Mouse (Mus musculus): Measurements from ENCODE around the gene Eef2k.
A peak's percentile ranks its signal among the peaks of the same experiment; 100 is the strongest.

DNA sequence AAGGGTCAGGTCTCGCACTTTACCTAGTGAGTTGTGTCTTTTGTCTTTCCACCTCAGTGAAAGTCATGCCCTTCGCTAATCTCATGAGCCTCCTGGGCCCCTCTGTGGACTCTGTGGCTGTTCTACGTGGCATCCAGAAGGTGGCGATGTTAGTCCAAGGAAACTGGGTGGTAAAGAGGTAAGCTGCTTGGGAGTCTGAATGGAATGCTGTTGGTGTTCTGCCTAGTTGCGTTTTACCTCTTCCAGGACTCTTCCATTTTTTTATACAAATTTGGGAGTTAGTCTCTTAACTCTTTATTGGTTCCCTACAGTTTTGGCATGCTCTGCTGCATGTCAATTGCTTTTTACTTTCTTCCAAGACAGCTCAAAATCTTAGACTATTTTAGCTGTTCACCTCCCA lies 92.1 kb downstream of the Eef2k start:
- TF ChIP-seq CTCF (IDR thresholded peaks at IDR 0.05; ENCODE audit: low read depth) (peak; percentile 94), EP300 (IDR thresholded peaks at IDR 0.05; ENCODE audit: low read depth) (no peak)
